Mouse (Mus musculus): ENCODE data around the gene Vdr. TPM values are rescaled to one million over a fixed set of nuclear protein-coding genes. Genes with fewer than 3 reads are reported as not detected.

Gene Vdr
- total RNA-seq, 2 experiments from 2014 or later: 0.18 to 0.32 TPM

DNA sequence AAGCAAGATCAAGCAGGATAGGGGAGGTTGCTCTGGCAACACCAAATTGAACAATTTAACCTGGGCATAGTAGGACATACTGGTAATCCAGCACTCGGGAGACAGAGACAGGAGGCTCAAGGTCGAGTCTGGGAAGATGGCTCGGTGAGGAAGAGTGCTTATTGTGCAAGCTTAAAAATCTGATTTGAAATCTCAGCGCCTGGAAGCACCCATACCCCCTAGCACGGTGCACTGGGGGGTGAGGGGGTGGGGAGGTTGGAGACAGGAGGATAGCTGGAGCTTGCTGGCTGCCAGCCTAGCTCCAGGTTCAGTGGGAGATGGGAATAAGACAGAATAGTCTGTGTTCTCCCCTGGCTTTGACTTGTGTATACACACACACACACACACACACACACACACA lies 9.9 kb upstream of the Vdr start:
- DNase-seq: no peak

DNA sequence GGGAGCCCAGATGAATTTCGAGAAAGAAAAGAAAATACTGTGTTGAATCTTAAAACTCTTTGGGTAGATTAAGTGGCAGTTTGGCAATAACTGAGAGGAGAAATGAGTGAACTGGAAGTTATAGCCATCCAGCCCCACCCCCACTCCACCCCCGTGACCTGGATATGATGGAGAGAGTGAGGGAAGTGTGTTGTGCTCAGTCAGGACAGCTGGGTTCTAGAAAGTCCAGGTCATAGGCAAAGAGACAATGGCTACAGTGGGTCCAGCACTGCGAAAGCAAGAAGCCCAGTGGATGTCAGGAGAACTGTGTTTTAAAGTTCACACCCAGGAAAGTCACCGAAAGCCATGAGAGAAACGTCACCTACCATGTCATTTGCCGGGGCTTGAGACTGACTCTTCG lies 8.8 kb upstream of the Vdr start:
- DNase-seq: no peak

DNA sequence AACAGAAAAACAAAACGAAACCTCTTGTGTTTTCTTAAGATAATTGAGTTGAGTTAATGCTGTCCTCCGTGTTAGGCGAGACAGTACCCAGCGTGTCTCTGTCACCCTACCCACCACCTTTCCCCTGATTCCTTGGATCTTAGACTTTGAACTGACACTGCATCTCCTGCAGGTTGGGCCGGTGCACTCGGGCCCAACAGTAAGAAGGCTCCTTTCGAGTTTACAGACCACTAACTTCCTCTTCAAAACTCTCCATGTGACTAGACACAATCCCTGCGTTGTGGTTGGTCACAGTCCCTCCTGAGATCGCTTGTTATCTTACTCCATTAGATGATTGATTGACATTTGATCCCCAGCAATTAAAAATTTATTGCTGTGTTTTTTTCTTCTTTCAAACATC lies 7.6 kb upstream of the Vdr start:
- no peak for DNase-seq

DNA sequence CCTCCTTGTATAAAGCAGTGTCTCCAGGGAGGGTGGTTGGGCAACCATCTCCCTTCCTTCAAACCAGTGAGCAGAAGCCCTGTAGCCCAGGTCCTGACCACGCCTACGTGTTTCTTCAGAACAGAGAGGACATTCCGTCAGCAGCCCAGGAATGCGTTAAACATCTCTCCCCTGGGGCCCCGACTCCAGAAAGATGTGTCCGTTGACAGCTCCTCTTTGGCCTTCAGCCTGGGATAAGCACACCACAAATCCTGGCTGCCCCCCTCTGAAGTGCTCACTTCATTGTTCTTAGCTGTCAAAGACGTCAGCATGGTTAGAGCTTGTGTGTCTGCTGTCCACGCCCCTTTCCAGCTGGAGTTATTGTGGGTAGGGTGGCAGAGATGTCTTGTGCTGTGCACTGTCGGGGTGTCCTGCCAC lies 3.9 kb upstream of the Vdr start:
- DNase-seq: peak; percentile 16

DNA sequence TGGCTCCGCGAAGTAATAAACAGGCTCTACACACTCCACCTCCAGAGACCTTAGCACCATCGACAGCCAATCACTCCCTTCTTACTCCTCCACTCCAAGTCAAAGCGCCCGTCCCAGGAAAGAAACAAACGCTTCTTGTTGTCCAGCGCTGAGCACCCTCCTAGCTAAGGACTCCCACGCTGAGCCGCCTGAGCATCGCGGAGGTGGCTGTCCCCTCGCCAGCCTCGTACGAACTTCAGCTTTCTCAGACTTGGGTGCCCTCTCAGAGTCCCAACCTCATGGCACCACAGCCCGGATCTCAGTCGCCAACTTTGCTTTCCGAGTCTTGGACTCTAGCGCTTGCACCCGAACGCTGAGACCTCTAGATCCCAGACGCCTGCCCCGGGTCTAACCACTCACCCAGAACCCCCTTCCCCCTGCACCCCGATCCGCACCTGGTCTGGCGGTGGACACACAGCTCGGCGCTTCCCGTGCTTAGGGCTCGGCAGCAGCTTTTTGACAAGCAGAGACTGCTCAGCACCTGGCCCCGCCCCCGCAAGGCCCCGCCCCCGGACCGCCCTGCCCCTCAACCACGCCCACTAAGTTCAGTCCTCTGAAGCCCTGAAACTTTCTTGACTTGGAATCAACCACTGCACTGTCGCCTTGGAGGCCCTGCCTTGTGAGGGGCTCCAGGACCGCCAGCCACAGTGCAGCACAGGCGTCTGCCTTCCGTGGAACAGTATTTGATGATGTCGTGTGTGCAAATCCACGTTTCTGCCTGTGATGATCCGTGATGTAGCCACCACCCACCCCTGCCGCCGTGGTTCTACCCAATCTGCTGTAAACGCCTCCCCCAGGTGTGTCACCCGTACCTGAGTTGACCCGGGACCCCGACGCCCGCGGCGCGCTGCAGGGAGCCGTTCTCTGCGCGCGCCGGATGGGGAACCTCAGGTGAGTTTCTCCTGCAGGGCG lies 2.4 kb downstream of the Vdr start:
- DNase-seq: peak; percentile 50

DNA sequence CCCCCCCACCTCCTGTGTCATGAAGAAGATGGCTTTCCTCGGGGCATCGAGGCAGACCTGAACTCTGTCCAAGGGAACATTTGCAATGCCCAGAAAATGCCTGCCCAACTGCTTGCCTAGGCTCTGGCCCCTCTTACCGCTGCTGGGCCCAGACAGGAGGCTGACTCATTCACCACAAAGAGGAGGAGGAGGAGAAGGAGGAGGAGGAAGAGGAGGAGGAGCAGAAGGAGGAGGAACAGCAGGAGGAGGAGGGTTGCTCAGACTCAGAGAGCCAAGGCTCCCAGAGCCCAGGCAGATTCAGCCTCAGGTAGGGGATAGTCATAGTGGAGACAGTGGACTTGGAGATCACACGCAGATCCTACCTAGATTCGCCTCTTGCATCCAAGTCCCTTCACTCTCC lies 3.2 kb downstream of the Vdr start:
- no peak for DNase-seq

DNA sequence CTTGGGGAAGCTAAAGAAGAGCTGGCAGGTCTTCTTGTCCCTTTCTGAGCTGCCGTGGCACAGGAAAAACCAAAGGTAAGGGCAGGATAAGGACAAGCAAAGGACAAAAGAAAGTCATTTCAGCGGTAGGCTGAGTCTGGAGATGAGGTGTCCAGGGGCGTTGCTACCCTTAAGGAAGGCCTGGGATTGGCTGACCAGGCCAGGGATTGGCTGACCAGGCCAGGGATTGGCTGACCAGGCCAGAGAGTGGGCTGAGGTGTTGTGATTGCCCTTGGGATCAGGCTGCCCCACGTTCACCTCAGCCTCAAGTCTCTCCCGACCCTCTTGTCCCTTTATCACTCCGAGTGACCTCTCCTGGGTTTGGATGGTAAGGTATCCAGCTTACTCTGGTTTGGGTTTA lies 5.1 kb downstream of the Vdr start:
- DNase-seq: no peak

DNA sequence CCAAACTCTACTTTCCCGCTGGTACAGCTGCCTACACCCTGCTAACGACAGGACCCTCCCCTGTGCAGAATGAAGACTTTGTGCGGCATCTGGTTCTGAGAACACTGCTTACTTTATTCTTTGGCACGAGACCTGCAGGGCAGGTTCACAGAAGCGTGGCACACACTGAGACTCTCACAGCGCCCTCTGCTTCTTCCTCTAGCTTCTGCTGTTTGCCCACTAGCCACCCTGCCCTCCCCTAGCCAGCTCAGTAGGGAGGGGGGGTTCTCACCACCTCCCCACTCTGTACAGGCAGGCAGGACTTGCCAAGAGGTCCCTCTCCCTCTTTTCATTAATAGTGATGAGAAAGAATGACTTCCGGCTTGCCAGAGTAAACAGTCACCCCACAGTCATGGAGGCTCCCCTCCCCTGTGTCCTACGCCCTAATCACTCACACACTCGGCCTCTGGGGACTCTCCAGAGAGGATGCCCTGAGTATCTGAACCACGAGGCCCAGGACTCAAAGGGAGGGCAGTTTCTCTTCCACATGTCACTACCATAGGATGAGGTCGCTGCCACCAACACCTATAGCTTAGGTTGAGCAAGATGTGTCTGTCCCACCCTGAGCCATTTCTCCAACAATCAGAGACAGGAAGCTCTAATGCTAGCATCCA lies 6.0 kb downstream of the Vdr start:
- no peak for DNase-seq

DNA sequence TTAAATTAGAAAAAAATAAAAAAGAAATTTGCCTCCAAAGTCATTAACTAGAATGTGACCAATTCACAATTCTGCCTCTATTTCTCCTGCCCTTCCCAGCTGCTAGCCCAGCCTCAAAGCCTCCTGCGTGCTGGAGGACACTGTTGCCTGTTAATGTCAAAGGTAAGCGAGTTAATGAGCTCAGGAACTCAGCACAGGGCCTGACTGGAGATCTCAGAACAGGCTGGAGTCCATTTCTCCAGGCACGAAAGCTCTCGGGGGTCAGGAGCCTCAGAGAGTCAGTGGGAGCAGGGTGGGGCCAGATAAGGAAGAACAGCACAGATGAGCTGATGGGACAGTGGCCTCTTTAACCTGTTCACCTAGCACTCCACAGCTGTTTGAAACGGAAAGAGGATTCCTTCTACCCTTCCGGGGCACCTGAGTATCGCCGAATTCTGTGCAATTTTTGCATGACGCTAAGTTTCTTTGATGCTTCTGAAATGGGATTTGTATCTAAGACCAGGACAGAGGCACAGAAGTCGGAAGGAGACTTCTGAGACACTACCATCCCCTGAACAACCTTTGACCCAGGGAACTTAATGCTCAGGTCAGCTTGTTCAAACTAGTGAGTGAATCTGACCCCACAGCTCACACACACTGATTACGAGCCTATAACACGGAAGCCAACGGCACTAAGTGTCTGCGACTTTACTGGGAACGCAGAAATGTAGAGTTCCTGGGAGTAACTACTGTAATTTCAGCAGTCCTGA lies 7.0 kb downstream of the Vdr start:
- DNase-seq: no peak

DNA sequence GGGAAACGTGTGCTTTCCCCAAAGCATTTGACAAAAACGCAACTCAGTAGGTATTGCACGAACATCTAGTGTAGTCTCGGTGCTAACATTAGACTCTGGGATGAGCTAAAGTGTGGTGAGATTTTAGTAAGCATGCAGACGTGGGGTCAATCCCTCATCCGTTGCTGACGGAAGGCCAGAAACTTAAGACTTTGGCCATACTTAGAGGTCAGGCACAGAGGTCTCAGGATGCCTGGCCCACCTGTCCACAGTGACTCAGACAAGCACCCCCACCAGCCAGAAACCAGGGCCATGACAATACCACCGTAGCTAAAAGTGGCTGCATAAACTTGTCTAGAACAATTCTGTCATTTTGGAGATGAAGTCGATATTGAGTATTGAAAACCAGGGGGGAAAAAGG lies 9.4 kb downstream of the Vdr start:
- DNase-seq: no peak

DNA sequence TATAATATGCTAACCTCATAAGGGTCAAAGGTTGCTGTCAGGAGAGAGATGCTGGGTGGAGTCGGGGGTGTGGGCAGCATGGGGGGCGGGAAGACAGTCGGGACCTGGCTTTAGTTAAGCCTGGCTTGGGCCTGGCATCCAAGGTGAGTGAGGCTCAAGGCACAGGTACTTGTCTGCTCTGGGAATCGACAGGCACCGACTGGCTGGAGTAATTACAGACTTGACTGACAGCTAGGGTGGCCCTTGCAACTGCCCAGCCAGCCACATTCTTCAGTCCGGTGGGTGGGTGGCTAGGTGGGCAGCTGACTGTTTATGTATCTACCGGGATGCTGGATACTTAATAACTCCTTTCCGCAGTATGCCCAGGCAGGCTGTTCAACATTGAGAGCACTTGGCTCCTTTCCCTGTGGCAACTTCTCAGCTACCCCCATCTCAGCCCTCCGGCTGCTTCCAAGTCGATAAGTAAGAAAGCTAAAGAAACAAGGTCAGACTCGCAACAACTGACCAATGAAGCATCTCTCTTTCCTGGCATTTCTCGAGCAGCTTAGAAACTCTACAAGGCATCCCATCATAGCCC lies 10.0 kb downstream of the Vdr start:
- no peak for DNase-seq

DNA sequence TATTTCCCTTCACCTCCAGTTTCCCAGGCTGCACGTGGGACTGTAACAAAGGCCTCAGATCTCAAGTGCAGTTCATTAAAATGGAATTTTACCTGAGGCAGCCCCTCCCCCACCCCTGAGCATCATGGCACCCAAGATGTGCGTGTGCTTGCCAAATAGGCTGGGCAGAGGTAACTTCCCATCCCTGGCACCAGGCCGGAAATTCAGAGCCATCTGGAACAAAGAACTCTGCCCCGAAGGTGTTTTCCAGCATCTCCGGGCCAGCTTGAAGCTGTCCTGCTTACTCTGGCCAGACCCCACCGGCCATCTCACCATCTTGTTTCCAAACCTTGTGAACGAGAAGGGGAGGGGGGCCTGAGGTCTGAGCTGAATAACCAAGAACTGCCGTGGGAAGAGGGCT lies 10.7 kb downstream of the Vdr start:
- DNase-seq: no peak

DNA sequence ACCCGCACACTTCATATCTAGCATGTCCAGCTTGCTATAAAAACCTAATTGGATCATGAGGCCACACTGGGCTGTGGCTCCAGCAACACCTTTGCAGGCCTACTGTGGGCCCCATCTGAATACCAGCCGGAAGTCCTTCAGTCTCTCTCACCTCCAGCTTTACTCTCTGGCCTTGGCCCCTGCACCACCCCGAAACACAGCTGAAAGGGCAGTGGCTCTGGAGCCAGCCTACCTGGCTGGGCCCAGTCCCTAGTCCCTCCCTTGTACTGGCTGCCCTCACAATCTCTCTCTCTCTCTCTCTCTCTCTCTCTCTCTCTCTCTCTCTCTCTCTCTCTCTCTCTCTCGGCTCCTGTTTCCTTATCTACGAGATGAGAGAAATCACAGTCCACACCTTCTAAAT lies 11.6 kb downstream of the Vdr start:
- no peak for DNase-seq

DNA sequence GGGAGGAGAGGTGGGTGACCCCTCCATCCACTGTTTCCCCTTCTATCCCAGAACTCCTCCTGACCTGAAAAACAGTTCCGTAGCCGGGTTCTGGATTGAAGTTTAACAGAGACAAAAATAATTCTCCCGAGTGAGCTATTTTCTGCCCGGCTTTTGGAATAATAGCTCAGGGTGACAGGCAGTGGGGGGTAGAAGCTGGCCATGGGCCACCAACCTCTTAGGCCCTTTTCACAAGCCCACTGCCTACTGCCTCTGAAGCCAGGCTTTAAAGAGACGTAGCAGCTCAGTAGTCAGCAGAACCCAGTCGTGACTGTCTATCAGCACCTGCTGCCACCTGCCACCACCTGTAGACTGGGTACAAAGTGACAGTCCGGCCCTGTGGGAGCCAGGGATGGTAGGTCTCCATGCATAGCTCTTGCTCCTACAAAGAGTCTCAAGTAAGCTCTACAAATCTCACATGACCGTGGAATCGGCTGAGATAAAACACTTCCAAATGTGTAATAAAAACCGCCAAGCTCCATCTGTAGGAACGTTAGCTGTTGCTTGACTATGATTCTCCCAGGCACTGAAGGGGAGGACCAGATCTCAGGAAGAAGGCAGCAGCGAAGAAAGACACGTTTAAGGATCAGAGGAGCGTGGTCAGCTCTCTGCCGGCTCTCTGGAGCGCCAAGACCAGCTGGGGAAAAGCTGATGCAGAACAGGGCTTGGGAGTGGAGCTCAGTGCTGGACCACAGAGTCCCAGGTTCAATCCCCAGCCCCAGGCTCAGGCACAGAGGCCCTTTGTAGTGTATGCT lies 13.4 kb downstream of the Vdr start:
- DNase-seq: no peak

DNA sequence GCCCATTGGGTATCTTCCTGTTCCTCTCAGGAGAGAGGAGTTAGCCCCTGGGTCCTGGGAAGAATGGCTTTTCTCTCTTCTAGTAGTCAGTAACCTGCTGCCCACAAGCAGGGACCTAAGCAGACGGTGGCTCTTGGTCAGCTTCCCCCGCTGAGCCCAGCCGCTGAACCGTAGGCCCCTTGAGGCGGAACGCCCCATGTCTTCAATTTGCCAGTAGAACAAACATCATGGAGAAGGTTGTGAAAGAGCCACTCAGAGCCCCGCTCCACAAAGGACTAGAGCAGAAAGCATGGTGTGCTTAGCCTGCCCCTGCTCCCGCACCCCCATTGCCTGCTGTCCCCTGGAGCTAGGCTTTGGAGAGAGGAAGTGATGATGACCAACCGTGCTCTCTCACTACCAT lies 14.1 kb downstream of the Vdr start:
- no peak for DNase-seq

DNA sequence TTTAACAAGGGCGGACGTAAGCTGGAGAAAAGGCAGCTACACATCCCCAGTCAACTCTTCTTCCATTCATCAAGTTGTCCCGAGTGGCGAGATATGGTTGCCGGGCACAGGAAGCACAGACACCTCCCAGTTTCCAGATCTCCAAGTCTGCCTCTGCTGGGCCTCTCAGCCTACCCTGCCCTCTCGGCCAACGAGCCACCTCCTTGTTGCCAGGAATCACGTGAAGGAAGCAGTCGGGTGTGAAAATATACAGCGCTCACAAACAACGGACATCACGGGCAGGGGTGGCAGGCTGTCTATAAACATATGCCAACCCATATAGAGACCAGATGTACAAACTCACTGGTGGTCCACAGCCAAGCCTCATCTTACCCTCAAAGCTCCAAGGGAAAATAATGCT lies 14.6 kb downstream of the Vdr start:
- DNase-seq: no peak

DNA sequence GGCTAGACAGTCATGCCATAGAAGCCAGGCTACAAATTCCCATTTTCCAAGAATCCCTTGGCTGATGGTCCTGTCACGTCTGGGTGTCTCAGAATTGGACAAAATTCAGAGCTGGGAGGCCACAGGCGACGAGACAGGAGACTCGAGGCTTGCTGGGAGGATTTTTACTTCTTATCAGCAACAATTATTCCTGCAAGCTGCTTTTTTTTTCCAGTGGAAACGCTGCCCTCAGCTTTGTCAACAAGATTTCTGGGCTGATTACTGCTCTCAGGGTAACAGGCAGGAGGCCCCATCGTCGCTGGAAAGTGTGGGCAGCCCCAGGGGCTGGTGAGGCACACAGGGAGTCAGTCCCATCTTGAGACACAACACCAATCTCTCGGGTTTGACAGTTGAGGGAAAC lies 17.9 kb downstream of the Vdr start:
- no peak for DNase-seq

DNA sequence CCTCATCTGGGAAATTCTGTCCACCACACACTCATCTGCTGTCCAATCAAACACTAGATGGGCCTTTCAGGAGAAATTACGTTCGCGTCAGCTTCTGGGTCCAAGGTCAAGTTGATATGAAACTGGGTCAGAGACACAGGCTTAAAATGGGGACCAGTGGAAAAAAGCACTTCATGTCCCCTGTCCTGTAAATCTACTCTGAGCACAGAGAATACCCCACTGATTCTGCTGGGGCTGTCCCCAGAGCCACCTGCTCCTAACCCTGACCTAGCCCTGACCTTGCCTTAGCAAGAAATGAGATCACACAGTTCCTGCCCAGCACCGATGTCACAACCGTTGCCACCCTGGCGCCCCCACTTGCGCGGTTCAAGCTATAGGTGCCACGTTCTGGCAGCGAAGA lies 20.0 kb downstream of the Vdr start:
- no peak for DNase-seq

DNA sequence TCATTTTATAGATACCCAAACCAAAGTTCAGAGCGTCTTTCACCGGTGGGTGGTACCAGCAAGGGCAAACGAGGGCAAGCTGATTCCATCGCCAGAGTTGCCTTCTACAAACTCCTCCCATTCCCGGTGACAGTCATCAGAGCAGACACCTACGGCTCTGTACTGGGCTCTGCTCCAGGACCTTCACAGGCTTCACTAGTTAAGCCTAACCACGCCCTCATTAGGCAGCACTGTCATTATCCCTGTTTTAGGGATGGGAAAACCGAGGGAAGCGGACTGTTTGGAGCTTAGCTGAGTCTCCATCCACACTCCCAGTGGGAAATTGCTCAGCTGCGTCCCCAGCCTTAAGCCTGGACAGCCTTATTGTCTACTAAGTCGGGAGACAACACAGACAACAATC lies 20.4 kb downstream of the Vdr start:
- DNase-seq: no peak

DNA sequence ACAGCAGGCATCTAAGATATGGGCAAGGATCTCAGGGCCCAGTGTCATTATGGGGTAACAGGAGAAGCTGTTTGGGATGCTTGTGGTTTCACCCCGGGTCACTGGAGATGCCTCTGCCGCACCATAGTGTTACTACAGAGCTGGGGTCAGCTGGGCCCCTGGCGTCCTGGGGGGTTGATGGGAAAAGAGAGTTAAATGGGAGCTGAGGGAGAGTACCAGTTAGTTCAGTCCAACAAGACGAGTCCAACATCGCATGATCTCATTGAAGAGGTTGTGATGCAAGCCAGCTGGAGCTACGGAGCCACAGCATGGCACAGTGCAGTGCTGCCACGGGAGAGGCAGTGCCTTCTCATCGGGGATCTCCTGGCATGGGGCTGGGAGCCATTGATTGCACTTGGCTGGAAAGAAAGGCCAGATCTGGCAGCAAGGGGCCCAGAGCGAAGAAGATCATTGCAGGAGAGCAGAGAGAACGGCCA lies 22.9 kb downstream of the Vdr start:
- no peak for DNase-seq

DNA sequence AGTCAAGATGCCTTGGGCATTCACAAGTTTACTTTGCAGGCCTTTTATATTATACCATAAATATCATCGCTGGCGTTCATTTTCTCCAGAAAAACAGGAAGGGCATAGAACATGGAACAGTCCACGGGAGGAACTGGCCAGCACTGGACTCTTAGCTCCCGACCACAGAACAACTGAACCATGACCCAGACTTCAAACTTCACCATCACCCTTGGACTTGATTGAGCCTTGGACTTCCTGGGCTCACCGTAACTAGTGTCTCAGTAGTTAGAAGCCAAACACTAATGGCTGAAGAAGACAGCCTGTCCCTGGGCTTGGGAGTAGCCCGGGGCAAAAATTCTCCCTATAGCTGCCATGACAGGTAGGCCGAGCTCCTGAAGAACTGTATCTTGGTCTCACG lies 29.0 kb downstream of the Vdr start:
- DNase-seq: no peak

DNA sequence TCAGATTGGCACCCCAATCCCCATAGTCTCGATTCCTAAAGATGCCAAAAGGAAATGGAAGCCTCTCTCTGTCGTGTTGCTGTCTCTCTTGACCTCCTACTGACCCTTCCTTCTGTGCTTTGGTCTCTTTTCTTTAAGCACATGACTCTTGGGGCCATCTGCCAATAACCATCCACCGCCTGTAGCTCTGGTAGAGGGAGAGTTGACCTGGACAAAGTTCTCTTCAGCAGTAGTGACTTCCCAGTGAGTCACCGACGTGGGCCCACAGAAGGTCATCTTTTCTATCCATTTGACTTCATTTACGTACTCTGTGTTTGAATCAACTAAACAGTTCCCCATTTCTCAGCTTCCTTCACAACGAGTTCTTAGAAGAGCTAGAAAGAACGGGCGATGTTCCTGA lies 30.0 kb downstream of the Vdr start:
- DNase-seq: no peak
